Mouse (Mus musculus) gastrocnemius, postnatal 25 days (tissue): ENCODE measurements around the gene Inppl1. TPM values are rescaled to one million over a fixed set of nuclear protein-coding genes. Genes with fewer than 3 reads are reported as not detected.

Source experiments
- DNase-seq: peaks from one replicate; pipeline ENCODE4 v3.0.0; 2022
- long read RNA-seq, 2 experiments: library from polyadenylated mRNA; stranded (forward); transcript quantifications; one replicate each; pipeline ENCODE4 v2.0.0; 2021
- total RNA-seq, 2 experiments: library from RNA; stranded (reverse); gene quantifications; 1 replicate in 1 of 2; 2 replicates in 1 of 2; pipeline ENCODE4 v1.2.3; 2021

Inppl1 gene
- 10 to 100 TPM; 79.7 to 88.0 TPM for total RNA-seq
- long read RNA-seq, experiment 1, full-length matches to known transcripts = 2 of 26 reads
- long read RNA-seq, experiment 1, partial matches to known transcripts = 8 of 26 reads
- long read RNA-seq, experiment 1, other reads (novel, unspliced or antisense) = 16 of 26 reads
- long read RNA-seq, experiment 2, full-length matches to known transcripts = 6 of 45 reads
- long read RNA-seq, experiment 2, partial matches to known transcripts = 22 of 45 reads
- long read RNA-seq, experiment 2, other reads (novel, unspliced or antisense) = 17 of 45 reads

DNA sequence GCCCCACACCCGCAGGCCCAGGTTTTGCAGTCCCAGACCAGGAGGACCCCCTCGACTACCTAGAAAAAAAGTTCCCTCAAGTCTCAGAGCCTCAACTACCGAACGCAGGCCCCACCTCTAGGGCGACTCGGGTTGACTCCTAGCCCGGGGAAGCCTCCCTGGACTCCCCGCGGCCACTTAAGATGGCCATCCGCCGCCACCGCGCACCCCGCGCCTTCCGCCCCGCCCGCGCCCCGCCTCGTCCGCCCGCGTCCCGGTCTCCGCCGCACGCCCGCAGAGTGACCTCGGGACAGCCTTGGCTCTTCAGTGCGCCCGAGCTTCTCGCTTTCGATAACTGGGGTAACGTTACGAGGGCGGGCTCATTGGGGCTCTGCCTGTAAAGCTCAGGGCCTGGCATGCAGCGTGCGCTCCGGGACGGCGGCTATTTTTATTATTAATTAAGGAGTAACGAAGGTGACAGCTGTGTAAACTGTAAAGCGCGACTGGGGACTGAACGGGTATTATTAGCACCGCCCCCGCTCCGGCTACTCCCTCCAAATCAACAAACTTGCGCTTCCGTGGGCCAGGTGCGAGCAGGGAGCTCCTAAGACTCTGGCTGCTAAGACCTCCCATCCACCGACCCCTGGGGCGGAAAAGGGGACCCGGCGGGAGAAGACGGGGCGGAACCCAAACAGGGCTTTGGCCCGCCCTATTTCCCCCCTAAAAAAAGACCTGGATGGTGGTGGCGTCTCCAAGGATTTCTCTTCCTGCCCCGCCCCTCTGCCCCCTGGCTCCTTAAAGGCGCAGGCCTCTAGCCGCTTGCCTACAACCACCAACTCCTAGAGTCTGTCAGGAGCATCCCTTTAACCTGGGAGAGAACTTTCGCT lies at the start of gene Inppl1:
Gene Inppl1 (minus strand): TSS at position 624 of the 866 bp plus-strand sequence.
- DNase-seq = peak; percentile 92

DNA sequence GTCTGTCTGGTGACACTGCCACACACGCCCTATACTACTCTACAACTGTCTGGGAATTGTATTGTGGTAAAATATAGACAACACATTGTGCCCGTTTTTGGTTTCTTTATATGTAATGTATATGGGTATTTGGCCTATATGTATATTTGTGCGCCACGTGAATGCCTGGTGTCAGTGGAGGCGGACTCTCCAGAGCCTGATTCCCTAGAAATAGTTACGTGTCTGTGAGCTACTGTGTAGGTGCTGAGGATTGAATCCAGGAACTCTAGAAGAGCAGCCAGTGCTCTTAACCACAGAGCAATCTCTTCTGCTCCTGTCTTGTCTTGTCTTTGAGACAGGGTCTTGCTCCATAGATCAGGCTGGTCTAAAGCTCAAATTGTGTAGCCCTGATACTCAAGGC lies 48.2 kb upstream of the Inppl1 start:
- DNase-seq = no peak

DNA sequence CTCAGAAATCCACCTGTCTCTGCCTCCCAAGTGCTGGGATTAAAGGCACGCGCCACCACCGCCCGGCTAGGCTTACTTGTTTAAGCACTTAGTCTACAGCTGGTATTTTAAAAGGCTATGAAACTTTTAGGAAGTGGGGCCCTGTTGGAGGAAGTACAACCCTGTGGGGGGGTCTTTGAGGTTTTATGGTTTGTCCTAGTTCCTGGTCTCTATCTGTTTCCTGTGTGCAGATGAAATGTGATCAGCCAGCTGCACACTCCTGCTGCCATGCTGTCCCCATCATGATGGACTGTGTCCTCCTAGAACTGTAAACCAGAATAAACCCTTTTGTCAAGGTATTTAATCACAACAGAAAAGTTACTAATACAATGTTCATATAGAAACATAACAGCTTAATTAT lies 46.1 kb upstream of the Inppl1 start:
- DNase-seq = no peak

DNA sequence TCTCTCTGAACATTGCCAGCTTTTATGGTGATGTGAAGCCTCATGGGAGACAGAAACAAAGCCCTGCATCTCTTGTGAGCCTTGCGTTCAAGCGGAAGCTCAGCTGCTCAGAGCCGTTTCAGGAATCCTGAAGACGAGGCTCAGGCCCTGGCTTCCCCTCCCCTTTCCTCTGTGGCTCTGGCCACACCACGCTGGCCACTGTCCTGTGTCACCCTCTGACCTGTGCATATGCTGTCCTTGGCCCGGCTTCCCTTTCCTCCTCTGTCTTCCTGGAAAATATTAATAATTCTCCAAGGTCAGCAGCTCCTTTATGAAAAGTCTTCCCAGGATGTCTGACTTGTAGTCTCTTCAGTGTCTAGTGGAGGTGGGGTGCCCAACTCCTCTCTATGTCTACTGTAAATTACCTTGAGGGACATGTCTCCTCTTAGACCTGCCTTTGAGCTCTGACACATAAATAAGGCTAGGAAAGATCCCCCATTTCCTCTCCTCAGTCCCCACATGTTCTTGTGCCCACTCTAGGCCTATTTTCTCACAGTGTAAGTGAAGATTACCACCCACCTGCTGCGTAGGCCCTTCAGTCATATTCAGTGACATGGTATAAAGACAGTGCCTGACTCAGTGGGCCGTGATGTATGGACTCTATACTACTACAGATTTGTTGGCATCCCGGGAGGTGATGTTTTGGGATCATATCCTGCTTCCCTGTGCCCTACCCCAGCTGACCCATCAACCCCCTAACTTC lies 44.6 kb upstream of the Inppl1 start:
- no peak for DNase-seq

DNA sequence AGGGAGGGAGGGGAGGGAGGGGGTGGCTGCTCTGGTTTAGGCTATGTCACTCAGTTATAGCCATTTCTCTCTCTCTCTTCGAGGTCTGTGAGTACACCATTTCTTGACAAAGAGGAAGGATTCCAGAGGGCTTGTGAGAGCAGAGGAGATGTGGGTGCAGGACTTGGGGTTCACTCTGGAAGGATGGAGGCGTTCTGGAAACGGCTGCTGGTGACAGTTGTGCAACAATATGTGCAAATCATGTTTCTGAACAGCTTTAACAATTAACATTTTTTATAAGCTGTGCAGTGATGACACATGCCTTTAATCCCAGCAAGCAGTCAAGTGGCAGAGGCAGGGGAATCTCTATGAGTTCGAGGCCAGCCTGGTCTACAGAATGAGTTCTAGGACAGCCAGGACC lies 42.8 kb upstream of the Inppl1 start:
- no peak for DNase-seq

DNA sequence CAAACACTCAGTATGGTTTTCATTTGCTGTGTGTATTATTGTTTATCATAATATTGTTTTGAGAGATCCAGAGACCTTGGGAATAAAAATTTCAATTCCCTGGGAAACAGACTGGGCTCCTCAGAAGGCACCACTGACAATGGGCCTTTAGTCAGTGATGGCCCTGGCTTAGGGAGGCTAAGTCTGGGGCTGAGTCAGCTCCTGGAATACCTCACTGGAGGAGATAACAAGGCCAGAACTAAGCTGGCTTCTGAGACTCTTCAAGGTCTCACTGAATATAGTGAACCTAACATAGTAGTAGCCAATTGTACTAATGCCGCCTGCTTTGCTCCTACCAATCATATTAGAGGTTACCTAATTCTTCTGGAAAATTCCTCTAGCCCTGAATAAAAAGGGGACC lies 37.9 kb upstream of the Inppl1 start:
- no peak for DNase-seq

DNA sequence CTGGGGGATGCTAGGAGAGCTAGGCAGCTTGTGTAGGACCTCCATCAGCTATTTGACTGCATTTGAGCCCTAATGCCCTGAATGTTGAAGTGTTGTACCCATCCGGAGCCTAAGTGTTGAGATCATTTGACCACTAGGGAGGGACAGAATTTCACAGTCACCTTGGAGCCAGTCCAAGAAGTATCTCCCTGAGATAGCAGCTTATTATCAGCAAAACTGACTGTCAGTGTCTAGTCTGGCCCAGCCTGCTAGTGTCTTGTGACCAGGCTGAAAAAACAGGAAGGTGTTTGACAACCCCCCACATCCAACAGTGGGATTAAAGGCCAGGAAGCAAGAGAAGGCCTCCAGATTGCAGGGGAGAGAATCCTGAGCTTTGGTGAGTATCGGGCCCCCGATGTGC lies 33.3 kb upstream of the Inppl1 start:
- no peak for DNase-seq

DNA sequence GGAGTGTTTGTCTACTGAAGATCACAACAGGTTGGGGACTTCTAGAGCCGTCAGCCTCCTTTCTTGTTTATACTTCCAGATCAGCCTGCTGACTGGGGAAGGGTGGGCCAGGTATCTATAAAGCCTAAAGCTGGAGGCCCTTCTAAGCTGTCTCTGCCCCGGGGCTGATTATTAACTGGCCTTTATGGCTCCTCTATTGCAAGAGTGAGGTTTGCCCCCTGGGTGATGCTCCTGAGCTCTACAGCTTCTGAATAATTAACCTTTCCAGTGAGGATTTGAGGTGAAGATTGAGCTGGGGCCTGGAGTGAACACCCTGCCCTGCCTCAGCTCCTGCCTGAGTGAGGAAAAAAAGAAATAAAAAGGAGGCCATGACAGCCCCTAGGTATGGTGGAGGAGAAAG lies 32.6 kb upstream of the Inppl1 start, which contains the start of gene Folr1:
Gene Folr1 (minus strand): TSS at position 160 of the 400 bp plus-strand sequence.
- no peak for DNase-seq

DNA sequence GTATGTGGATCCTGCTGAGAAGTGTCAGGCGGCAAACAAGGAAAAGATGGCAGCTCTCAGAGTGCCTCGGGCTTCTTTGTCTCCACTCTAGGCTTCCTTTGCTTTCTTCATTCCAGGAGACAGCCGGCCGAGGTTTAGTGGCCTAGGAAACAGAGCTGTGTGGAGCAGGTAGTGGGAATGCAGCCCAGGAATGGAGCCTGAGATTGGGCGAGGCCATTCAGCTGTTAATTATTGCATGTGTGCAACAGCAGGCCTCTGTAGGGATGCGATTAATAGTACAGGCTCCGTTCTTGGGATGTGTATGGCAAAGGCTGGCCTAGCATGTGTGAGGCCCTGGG lies 31.1 kb upstream of the Inppl1 start:
- no peak for DNase-seq

DNA sequence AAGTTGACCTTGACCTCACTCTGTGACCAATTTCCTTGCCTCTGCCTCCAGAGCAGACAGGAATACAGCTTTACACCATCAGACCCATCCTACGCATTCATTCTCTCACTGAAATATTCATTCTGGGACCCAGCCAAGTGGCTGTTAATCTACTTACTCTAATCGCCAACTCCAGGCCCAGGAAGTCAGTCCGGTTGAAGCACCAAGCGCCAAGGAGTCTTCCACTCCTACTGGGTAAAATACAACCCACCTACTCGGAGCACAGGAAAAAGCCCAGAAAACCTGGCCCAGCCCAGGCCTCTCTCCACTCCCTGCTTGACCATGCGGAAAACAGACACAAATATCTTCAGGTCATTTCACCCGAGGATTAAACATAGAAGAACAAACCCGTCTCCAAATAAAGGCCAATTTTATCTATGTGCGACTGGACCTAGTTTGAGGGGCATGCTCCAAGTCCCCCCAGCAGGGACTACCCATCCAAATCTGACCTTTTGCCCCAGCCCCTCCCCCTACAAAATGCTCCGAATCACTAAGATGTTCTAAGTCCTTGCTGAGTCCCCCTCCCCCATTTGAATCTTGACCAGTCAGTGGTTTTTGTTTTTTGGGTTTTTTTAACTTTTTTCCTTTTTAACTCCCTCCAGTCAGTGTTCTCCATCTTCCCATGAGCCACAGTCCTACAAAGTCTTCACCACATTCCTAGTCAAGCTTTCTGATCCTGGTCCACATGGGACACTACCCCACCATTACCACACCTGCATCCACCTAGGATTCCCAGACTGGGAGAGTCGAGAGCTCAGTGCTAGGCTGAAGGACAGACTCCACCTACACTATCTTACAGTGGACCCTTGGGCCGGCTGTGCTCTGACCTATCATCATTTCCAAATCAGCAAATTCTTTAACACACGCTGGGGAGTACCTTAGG lies 30.5 kb upstream of the Inppl1 start:
- DNase-seq = no peak

DNA sequence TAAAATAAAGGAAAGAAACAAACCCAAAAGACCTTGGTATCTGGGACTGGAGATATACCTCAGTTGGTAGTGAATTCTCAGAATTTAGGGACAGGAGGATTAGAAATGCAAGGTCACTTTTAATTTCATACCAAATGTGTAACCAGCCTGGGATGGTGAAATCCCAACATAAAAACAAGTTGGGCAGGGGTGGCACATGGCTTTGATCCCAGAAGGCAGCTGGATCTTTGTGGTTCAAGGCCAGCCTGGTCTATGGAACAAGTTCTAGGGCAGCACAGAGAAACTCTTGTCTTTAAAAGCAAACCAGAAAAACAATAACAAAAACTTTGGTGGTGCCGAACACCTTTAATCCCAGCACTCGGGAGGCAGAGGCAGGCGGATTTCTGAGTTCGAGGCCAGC lies 29.5 kb upstream of the Inppl1 start:
- DNase-seq = no peak

DNA sequence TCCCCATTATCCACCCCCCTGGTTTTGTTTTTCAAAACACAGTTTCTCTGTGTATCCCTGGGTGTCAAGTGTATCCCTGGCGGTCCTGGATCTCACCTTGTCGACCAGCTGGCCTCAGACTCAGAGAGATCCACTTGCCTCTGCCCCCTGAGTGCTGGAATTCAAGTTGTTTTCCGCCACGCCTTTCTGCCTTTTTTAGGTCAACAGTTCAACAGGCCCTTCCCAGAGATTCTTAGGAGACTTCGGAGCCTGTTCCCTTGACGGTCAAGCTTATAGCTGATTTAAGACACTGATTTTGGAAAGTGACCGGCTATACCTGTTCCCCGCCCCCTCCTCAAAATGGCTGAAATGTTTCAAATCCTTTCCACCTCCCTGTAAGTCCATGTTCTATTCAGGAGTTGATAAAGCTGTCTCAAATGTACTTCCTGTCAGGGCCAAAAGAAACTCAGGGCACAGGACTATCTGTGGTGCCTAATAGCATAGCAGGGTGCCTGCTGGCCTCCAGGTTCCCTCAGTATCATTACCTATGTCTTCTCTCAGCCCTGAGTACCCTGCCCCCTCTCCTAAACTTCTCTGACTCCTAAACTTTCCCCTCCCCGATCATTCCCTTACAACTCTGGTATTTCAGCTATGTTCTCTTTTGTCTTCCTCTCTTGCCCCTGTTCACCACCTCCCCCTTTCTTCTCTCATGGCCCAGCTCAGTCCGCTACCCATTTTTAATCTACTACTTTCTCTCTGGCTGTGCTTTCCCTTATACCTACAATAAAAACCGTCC lies 28.6 kb upstream of the Inppl1 start:
- no peak for DNase-seq

DNA sequence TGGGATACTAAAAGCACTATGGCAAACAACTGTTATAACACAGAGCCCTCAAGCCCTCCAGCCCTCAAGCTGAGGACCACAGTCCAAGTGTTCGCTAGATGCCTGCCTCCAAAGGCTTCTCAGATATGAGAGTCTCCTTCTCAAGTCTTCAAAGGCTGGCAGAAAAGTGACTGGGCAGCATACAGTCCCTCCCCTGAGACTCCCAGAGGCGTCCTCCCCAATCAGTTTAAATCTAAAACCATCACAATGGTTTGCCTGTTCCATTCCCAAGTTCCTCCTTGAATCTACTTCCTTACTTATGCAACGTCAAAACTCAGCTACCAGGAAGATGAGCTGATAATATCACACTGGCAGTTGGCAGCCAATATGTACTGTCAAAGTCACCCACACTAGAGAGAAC lies 25.4 kb upstream of the Inppl1 start, which contains the start of gene Anapc15:
Gene Anapc15 (plus strand): TSS at position 301 of the 400 bp plus-strand sequence.
- DNase-seq = no peak

DNA sequence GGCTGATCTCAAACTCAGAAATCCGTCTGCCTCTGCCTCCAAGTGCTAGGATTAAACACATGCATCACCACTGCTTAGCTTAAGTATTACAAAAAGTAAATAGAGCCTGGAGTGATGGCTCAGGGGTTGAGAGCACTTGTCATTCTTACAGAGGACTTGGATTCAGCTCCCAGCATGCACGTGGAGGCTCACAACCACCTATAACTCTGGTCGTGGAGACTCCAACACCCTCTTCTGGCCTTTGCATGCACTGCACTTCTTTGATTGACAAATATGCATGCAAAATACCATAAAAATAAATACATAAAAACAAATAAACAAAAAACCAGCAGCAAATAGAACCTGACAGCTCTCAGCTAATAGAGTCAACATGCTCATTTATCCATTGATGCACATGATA lies 24.3 kb upstream of the Inppl1 start:
- DNase-seq = no peak

DNA sequence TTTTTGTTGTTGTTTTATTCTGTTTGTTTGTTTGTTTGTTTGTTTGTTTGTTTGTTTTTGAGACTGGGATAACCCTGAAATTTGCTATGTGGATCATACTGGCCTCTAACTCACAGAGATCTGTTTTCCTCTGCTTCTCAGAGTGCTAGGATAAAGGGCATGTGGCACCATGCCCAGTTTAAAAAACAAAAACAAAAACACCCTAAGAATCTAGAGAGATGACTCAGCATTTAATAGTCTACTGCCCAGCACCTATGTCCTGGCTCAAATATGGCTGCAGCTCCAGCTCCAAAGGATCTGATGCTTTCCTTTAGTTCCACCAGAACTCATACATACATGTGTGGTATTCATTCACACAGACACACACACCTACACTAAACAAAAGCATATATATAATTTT lies 22.9 kb upstream of the Inppl1 start:
- DNase-seq = no peak

DNA sequence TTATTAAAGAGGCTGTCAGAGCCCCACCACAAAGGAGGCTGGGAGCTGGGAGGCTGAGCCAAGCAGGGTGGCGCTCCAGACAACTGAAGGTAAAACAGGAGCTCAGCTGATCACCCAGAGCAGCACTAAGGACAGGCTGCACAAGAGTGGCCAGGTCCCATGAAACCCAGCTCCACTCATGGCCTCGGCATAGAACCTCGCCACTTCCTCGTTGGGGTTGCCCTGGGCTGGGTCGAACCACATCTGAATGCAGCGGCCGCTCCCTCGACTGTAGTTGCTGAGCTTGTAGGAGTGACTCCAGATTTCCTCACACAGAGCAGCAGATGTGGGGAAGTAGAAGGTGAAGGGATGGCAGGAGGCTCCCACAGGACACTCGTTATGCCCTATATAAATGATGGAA lies 20.3 kb upstream of the Inppl1 start:
- DNase-seq = no peak

DNA sequence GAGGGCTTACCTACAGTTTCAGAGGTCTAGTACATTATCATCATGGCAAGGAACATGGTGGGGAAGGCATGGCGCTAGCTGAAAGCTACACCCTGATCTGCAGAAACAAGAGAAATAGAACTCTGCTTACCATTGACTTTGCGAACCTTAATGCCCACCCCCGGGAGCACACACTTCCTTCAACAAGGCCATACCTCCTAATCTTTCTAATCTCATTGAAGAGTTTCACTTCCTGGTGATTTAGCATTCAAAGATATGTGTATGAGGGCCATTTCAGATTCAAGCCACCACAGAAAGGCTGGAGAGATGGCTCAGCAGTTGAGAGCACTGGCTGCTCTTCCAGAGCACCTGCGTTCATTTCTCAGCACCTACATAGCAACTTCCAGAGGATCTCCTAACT lies 19.1 kb upstream of the Inppl1 start, which contains the start of gene Folr2:
Gene Folr2 (minus strand): TSS at position 101 of the 400 bp plus-strand sequence.
- no peak for DNase-seq

DNA sequence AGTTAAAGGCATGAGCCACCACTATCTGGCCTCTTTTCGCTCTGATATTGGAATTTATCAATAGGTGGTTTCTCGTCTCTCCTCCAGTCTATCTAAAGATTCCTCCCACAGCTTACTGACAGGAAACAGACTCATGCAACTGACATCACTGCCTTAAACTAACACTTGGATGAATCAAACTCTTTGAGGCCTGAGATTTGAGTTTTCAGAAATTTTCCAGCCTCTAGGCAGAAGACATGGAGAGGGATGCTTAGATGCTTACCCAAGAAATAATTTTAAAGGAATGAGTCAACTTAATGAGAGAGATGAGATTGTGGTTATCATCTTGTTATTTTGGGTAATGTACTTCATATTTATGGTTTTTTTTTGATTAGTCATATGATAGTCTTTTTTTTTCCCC lies 15.8 kb upstream of the Inppl1 start:
- no peak for DNase-seq

DNA sequence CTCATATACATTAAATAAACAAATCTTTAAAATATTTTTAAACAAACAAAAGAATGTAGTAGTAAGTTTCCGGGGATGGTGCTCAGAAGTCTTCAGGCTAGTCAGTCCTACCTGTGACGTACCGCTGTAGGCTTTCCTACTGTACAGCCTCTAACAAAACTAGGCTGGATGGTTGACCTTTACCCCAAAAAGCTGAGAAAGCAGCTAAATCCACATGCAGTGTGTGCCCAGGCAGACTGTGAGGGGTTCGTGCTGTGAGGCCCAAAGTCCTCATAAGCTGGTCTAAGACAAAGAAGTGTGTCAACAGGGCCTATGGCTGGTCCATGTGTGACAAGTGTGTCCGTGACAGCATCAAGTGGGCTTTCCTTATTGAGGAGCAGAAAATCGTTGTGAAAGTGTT lies 14.8 kb upstream of the Inppl1 start:
- no peak for DNase-seq

DNA sequence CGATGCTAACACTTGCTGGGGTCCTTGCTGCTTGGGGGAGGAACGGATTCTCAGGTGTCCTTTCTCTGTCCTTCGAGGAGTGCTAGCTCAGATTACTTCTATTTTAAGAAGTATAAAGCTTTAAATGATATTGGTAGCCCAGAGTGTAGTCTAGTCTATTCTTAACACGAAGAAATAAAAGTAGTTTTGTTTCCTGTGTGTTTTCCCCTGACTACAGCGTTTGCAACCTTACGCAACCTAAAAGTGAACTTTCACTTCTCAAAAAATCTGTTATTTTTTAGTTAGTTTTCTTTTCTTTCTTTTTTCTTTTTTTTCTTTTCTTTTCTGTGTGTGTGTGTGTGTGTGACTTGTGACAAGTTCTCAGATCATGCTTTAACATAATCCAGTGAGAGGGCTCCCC lies 13.7 kb upstream of the Inppl1 start:
- no peak for DNase-seq

DNA sequence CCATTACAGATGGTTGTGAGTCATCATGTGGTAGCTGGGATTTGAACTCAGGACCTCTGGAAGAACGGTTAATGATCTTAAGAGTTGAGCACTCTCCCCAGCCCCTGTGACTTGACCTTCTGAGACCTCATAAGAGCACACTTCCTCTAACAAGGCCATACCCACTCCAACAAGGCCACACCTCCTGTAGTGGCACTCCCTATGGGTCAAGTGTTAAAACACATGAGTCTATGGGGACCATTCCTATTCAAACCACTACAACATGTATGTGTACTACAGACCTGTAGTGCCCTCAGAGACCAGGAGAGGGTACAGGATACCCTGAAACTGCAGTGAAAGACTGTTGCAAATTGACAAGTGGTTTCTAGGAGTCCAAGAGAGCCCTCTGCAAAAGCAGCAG lies 9.9 kb upstream of the Inppl1 start:
- no peak for DNase-seq
